Mouse (Mus musculus): Measurements from ENCODE around the gene Plxdc1. TPM values are rescaled to one million over a fixed set of nuclear protein-coding genes. Genes with fewer than 3 reads are reported as not detected.

Gene Plxdc1
- total RNA-seq, 4 experiments from 2014 or later, result 18.0 to 21.1 (median 19.8) TPM

Small RNA genes within 50 kb of the gene (microRNA-seq; reads per million reads assigned to microRNA genes)
- 0 reads per million in 2 experiments for gene Gm22461
- gene Gm27597, result 0 reads per million in 2 experiments

Other genes starting within 250 kb of the Plxdc1 start
- gene Pip4k2b, start 241.7 kb downstream of the Plxdc1 start, total RNA-seq (2022), result 100 to 1,000 TPM in 3 of 4 experiments, 10 to 100 TPM in 1; 97.5 to 127 (median 109) TPM
- 10 to 100 TPM; 18.6 to 22.2 (median 20.6) TPM for gene Cwc25, start 219.9 kb downstream of the Plxdc1 start, total RNA-seq (2022)
- gene 1700001P01Rik, start 210.5 kb downstream of the Plxdc1 start, total RNA-seq (2022), result 1 to 10 TPM in 1 of 4 experiments, under 1 TPM in 2, not detected in 1; 0.93 to 1.4 (median 0.98) TPM
- gene Rpl23, start 204.0 kb downstream of the Plxdc1 start, total RNA-seq (2022), result 100 to 1,000 TPM; 304 to 481 (median 389) TPM
- gene Lasp1, start 187.4 kb downstream of the Plxdc1 start, total RNA-seq (2022), result 100 to 1,000 TPM; 102 to 109 (median 104) TPM
- 10 to 100 TPM; 58.6 to 70.2 (median 68.1) TPM for gene B230217C12Rik, start 145.7 kb downstream of the Plxdc1 start, total RNA-seq (2022)
- 1 to 10 TPM; 1.9 to 4.6 (median 2.4) TPM for gene Fbxo47, start 102.3 kb downstream of the Plxdc1 start, total RNA-seq (2022)
- gene Arl5c, start 9.7 kb upstream of the Plxdc1 start, total RNA-seq (2022), result 1 to 10 TPM in 3 of 4 experiments, under 1 TPM in 1; 0.59 to 1.5 (median 1.3) TPM
- gene Cacnb1, start 36.6 kb upstream of the Plxdc1 start, total RNA-seq (2022), result 100 to 1,000 TPM; 123 to 145 (median 134) TPM
- gene Rpl19, start 40.3 kb upstream of the Plxdc1 start, total RNA-seq (2022), result 100 to 1,000 TPM; 520 to 711 (median 600) TPM
- gene Stac2, start 67.0 kb upstream of the Plxdc1 start, total RNA-seq (2022), result 10 to 100 TPM; 47.7 to 56.4 (median 52.4) TPM
- 10 to 100 TPM; 35.0 to 49.9 (median 41.5) TPM for gene Fbxl20, start 164.0 kb upstream of the Plxdc1 start, total RNA-seq (2022)
- 10 to 100 TPM; 42.9 to 57.7 (median 49.4) TPM for gene Med1, start 206.8 kb upstream of the Plxdc1 start, total RNA-seq (2022)
- 10 to 100 TPM; 38.8 to 43.5 (median 42.3) TPM for gene Cdk12, start 216.6 kb upstream of the Plxdc1 start, total RNA-seq (2022)

All from layer of hippocampus, adult 8-10 months (tissue).